Mouse (Mus musculus) adrenal gland, postnatal 36 days (tissue): Measurements from ENCODE around the gene Synj1. TPM values are rescaled to one million over a fixed set of nuclear protein-coding genes. Genes with fewer than 3 reads are reported as not detected.

ENCODE experiments used
- DNase-seq, 2 experiments: peaks; one replicate each; pipeline ENCODE4 v3.0.0; 2021; ENCODE audit warnings: mixed read lengths in 1 of 2
- total RNA-seq, 2 experiments: library from RNA; stranded (reverse); gene quantifications; 2 replicates each; pipeline ENCODE4 v1.2.3; 2021

Gene Synj1
- total RNA-seq, 2 experiments from 2014 or later, result 43.0 to 61.4 TPM

DNA sequence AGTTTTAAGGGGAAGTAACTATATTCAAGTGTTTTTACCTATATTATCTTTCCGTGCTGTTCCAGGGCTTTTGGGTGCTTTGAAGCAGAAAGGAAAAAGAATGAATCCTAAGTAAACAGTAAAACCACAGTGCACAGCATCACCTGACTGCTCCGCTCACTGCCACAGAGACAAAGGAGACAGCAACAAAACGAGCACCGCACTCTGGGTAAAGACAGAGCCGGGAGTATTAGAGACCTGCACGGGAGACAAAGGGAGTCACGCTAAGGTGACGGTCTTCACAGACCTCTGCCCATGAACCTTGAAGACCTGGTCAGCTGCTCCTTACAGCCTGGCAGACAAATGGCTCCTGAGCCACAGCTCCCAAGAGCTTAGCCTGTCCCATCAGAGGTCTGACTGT, 64.1 kb downstream of the Synj1 start:
- DNase-seq, result no peak

GRCm38 (mm10) chr16:90941246-90941645, 69.9 kb downstream of the Synj1 start:
- DNase-seq, result no peak

GRCm38 (mm10) chr16:90934687-90935328, 76.3 kb downstream of the Synj1 start, which contains the start of gene Cfap298:
Cfap298 (minus strand) TSS chr16:90935114.
- peak; percentile 93 to 95 for DNase-seq

DNA sequence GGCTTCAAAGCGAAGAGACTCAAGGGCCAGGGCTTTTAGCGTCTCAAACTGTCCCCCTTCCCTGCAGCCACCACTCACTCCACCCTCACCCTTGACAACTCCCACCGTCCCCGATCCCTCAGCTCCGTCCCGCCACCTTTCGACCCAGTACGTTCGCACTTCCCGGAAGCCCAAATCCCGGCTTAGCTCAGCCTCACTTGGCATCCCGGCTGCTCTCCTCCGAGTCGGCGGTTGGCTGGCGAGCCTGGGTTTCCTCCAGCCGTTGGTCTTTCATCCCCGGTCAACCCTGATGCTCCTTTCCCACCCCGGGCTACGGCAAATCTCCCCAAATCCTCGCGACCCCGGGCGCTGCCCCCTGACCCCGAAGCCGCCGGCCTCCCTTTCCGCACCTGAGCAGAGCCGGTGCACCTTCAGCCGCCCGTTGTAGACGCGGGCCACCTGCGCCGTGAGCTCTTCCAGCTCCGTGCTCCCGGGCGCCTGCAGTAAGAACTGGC, 76.9 kb downstream of the Synj1 start:
- DNase-seq, result peak; percentile 72 to 80

DNA sequence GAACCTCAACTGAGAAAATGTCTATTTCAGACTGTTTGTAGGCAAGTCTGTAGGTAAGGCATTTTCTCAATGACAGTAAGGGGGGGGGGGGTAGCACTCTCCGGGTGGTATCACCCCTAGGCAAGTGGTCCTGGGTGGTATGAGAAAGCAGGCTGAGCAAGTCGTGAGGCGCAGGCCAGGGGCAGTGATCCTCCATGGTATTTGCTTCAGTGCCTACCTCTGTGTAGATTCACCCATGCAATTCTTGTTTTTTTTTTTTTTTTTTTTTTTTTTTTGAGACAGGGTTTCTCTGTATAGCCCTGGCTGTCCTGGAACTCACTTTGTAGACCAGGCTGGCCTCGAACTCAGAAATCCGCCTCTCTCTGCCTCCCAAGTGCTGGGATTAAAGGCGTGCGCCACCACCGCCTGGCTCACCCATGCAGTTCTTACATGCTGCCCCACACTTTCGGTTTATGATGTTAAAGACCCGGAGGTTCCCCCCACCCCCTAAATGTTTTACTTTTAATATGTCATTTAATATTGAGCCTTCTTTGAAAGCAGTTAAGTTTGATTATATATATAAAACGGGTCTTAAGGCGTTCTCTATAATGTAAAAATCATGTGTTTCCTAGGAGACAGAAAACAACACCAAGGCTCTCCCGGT, 77.5 kb downstream of the Synj1 start:
- DNase-seq, result no peak

DNA sequence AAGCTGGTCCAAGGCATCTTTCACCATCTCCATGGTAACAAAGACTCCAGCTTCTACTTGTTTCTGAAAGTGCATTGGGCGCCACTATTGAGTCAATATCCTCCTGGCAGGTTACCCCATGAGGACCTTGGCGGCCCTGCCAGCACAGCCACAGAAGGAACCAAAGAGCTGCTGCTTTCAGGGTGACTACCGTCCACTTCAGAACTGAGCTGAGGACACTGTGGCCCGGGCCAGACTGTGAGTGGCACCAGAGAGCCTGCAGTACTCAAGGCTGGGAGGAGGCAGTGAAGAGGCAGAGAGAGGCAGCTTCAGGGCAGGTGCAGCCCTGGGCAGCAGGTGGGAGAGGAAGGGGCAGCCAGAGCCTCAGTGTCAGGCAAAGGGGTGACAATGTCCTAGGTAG, 83.7 kb downstream of the Synj1 start:
- no peak for DNase-seq

- peak; percentile 85 to 86 for DNase-seq
Observed at GRCm38 (mm10) chr16:90925461-90925860, 85.6 kb downstream of the Synj1 start.

- DNase-seq, result peak; percentile 88 to 89
Observed at GRCm38 (mm10) chr16:90924606-90925370, 86.3 kb downstream of the Synj1 start.

DNA sequence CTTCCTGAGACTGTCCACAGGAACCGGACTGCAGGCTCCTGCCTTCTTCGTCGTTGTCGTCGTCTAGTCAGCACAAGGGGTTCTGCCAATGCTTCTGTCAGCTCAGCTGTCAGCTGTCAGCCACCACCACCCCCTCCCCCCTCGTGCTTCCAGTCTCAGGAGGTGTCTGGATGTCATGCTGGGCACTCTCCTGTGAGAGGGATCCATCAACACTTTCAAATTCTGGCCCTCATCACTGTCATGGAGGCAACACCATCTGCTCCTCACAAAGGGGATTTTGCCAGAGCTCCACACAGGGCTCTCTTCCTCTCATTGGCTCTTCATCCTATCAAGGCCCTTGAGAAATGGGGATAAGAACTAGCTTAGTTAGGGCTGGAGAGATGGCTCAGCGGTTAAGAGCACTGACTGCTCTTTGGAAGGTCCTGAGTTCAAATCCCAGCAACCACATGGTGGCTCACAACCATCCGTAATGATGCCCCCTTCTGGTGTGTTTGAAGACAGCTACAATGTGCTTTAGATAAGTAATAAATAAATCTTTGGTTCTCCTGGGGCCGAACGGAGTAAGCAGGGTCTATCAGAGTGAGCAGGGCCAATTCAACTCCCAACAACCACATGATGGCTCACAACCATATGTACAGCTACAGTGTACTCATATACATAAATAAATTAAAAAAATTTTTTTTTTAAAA, 89.5 kb downstream of the Synj1 start:
- no peak for DNase-seq

DNA sequence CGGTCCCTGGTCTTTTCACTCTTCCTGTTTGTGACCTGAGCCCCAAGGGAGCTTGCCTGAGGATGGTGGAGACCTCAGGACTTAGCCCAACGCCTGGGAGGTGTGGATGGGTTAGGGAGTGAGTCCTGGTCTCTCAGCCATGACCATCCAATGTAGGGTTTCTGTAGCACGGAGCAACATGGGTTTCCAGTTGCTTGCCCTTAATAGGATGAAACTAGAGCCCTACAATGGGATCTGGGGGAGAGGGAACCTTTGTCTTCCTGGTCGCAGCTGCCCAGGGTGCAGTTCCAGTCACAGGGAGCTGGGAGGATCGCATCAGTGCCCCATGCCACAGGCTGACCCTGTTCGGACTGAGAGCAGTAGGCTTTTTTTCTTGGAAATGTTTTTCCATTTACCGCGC, 94.0 kb downstream of the Synj1 start:
- no peak for DNase-seq

- peak; percentile 76 to 78 for DNase-seq
Observed at GRCm38 (mm10) chr16:90916040-90916481, 95.0 kb downstream of the Synj1 start.

GRCm38 (mm10) chr16:90911766-90912165, 99.3 kb downstream of the Synj1 start:
- DNase-seq, result peak; percentile 57

GRCm38 (mm10) chr16:90910855-90911533, 100.1 kb downstream of the Synj1 start:
- DNase-seq, result no peak

DNA sequence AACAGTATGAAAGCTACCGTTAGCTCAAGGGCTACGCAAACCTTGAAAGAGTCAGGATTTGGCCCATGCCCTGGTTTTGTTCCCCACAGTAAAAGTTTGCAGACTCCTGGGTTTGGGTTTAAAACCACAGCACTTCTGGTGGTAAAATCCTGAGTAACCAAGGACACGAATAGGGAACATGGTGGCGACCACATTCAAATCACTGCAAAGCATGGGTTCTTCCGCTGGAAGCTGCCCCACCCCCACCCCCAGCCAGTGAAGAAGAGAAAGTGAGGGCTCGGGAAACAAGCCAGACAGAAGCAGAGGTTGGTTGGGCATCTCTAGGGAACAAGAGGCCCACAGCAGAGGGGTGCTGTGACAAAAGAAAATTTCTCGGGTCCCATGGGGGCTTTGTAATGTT, 103.9 kb downstream of the Synj1 start:
- no peak for DNase-seq

DNA sequence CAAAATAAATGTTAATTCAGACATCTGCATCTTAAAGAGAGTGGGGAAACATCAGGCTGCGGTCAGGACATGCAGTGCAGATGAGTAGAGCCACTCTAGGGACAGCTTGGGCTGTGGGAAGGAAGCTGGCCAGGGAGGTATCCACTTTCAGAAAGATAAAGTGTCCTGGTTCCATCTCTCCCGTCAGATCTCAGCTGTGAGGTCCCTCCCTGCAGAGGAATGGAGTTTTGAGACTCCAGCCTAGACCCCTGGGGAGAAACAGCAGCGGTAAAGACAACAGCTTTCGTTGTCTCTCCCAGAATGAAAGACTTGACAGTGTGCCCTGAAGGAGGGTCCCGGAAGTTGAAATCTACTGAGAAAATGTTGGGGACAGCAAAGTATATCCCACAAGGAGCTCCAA, 107.8 kb downstream of the Synj1 start:
- no peak for DNase-seq

GRCm38 (mm10) chr16:90901364-90901763, 109.7 kb downstream of the Synj1 start:
- no peak for DNase-seq

- peak; percentile 85 to 88 for DNase-seq
Observed at GRCm38 (mm10) chr16:90899498-90899897, 111.6 kb downstream of the Synj1 start.

DNA sequence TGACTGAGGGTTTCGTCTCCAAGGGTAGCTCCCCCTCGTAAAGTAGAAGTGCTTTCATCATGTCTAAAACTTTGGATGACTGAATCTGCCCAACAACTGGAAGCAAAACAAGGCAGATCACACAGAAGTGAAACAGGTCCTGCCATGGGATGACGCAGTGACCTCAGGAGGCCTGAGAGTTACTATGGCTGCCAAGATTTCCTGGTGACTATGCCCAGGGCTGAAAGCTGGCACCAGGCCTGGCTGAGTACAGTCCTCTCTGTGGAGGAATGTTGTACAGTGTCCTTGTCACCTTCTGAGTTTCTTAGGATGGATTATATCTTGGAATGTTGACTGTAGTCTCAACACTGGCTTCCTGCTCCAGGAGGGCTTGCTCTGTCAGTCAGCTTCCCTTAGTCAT, 113.5 kb downstream of the Synj1 start:
- peak; percentile 89 to 90 for DNase-seq

DNA sequence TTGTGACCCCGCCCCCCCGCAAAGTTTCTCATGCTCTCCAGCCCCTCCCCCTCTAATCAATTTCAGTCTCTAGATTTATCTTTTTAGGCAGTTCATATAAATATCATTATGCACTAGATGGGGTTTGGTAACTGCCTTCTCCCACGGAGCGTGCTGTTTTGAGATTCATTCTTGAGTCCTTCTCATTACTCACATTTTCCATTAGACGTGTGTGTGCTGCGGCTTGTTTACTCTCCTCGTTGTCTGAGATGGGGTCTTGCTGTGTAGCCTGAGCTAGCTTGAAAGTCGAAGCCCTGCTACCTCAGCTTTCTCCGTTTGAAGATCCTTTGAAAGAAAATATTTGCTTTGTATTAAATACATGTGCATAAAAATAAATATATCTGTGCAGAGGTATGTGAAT, 117.3 kb downstream of the Synj1 start:
- no peak for DNase-seq

- no peak for DNase-seq
Observed at GRCm38 (mm10) chr16:90893019-90893418, 118.1 kb downstream of the Synj1 start.

- DNase-seq, result no peak
Observed at GRCm38 (mm10) chr16:90892081-90892480, 119.0 kb downstream of the Synj1 start.

DNA sequence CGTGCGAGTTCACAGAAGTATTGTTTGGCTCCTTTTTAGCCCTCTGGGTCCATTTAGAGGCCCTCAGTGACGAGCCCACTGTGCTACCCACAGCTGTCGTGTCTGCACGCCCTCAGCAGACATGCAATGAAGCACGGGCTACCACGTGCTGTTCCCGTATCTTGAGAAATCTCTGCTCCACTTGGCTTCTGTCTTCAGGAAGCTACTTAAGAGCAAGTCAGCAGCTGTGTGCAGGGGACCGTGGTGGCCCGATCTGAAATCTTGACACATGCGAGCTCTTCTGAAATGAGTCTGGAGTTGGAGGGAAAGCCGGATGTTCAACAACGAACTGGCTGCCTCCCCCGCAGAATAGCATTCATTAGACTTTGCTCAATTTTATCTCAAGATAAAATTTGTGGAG, 119.5 kb downstream of the Synj1 start:
- DNase-seq, result no peak
